Mouse (Mus musculus): ENCODE results near the gene Stmnd1.
"Not testable (repeated sequence)": the region's sequence is repeated elsewhere in the genome, so short reads cannot be mapped to it uniquely, and the experiment has no call there.

The Stmnd1 gene

GRCm38 (mm10) chr13:46273453-46274110 is at the start of gene Stmnd1:
Stmnd1 (plus strand) TSS chr13:46273721.
- no peak for DNase-seq (ENCODE audit: low read depth, low spot score)

GRCm38 (mm10) chr13:46226956-46227355 is 46.6 kb upstream of the Stmnd1 start:
- DNase-seq (ENCODE audit: low read depth, low spot score) = no peak

- DNase-seq (ENCODE audit: low read depth, low spot score) = no peak
Observed at GRCm38 (mm10) chr13:46227486-46227885, 46.0 kb upstream of the Stmnd1 start.

- not testable (repeated sequence) for DNase-seq (ENCODE audit: low read depth, low spot score)
Observed at GRCm38 (mm10) chr13:46228750-46229149, 44.8 kb upstream of the Stmnd1 start.

GRCm38 (mm10) chr13:46231514-46232085 is 41.9 kb upstream of the Stmnd1 start:
- DNase-seq (ENCODE audit: low read depth, low spot score) = no peak

GRCm38 (mm10) chr13:46237723-46238349 is 35.7 kb upstream of the Stmnd1 start:
- no peak for DNase-seq (ENCODE audit: low read depth, low spot score)

- DNase-seq (ENCODE audit: low read depth, low spot score) = no peak
Observed at GRCm38 (mm10) chr13:46238796-46239195, 34.7 kb upstream of the Stmnd1 start.

GRCm38 (mm10) chr13:46241391-46242188 is 31.9 kb upstream of the Stmnd1 start:
- no peak for DNase-seq (ENCODE audit: low read depth, low spot score)

- DNase-seq (ENCODE audit: low read depth, low spot score) = no peak
Observed at GRCm38 (mm10) chr13:46253753-46254152, 19.8 kb upstream of the Stmnd1 start.

GRCm38 (mm10) chr13:46254171-46254570 is 19.4 kb upstream of the Stmnd1 start:
- DNase-seq (ENCODE audit: low read depth, low spot score) = no peak

- no peak for DNase-seq (ENCODE audit: low read depth, low spot score)
Observed at GRCm38 (mm10) chr13:46255616-46256015, 17.9 kb upstream of the Stmnd1 start.

- no peak for DNase-seq (ENCODE audit: low read depth, low spot score)
Observed at GRCm38 (mm10) chr13:46257847-46258246, 15.7 kb upstream of the Stmnd1 start.

GRCm38 (mm10) chr13:46259526-46259925 is 14.0 kb upstream of the Stmnd1 start:
- no peak for DNase-seq (ENCODE audit: low read depth, low spot score)

GRCm38 (mm10) chr13:46261244-46261643 is 12.3 kb upstream of the Stmnd1 start:
- DNase-seq (ENCODE audit: low read depth, low spot score) = no peak

GRCm38 (mm10) chr13:46267783-46268182 is 5.7 kb upstream of the Stmnd1 start:
- DNase-seq (ENCODE audit: low read depth, low spot score) = no peak

GRCm38 (mm10) chr13:46268341-46268740 is 5.2 kb upstream of the Stmnd1 start:
- DNase-seq (ENCODE audit: low read depth, low spot score) = no peak

- no peak for DNase-seq (ENCODE audit: low read depth, low spot score)
Observed at GRCm38 (mm10) chr13:46268815-46269445, 4.6 kb upstream of the Stmnd1 start.

GRCm38 (mm10) chr13:46272811-46273452 is 589 bp upstream of the Stmnd1 start:
- no peak for DNase-seq (ENCODE audit: low read depth, low spot score)

GRCm38 (mm10) chr13:46275701-46276100 is 2.2 kb downstream of the Stmnd1 start:
- no peak for DNase-seq (ENCODE audit: low read depth, low spot score)

- no peak for DNase-seq (ENCODE audit: low read depth, low spot score)
Observed at GRCm38 (mm10) chr13:46282543-46282942, 9.0 kb downstream of the Stmnd1 start.

- DNase-seq (ENCODE audit: low read depth, low spot score) = no peak
Observed at GRCm38 (mm10) chr13:46287801-46288200, 14.3 kb downstream of the Stmnd1 start.
